Mouse (Mus musculus): ENCODE data around the gene Rasd1. TPM values are rescaled to one million over a fixed set of nuclear protein-coding genes. Genes with fewer than 3 reads are reported as not detected.

Rasd1 gene
- polyA plus RNA-seq, 1 experiment: 0.53 TPM

DNA sequence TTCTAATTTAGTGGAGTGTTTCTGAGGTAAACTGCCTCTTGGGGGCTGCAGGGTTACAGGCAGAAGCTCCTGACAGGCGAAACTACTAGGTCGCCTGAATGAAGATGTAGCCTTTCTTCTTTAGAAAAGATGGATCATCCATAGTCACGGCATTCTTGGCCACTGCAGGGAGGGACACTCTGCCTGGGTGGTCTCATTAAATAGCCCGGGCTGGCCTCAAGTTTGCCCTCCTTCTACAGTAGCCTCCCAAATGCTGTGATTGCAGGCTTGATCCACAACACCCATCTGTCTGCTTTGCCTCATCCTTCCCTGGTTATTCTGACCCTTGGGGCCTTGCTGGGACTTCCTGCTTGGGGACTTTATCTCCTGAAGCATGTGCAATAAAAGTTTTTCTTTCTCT, 34.7 kb downstream of the Rasd1 start:
- no peaks in the 10 kb centered on the region for H3K36me3 ChIP-seq (ENCODE audit: control insufficient read depth, insufficient read depth, low read length)
- 66% methylated on average over 4 of the region's 4 CpGs for whole genome bisulfite sequencing
- TF ChIP-seq POLR2A (IDR thresholded peaks at IDR 0.05; ENCODE audit: low read depth, low read length) (no peak), CTCF (IDR thresholded peaks at IDR 0.05; ENCODE audit: extremely low read depth, insufficient read length, insufficient replicate concordance, low read depth, low read length) (no peak)
- H3K4me3 ChIP-seq (ENCODE audit: low read depth, low read length): no peak overlapping the region
- H3K4me1 ChIP-seq (ENCODE audit: control insufficient read depth, insufficient read depth, insufficient read length, low read length): peaks cover 31% of the 10 kb centered on the region; the same call in 1 of the 2 replicates
- H3K27ac ChIP-seq (ENCODE audit: insufficient read depth, low read depth, low read length): no peak overlapping the region
- H3K27me3 ChIP-seq (ENCODE audit: control insufficient read depth, insufficient read depth, low read length): no peaks in the 10 kb centered on the region

DNA sequence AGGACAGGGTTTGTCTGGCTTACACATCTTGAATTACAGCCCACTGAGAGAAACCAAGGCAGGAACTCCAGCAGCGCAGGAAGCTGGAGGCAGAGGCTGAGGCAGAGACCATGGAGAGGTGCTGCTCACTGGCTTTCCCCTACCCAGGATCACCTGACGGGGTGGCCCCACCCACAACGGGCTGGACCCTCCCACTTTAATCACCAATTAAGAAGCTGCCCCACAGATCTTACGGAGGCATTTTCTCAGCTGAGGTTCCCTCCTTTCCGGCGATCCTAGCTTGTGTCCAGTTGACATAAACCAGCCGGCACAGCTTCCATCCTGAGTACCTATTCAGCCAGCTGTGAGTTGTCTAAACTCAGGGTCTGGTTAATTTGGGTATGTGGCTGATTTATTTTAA, 43.5 kb downstream of the Rasd1 start:
- Histone ChIP-seq H3K27ac (ENCODE audit: insufficient read depth, low read depth, low read length) (no peak overlapping the region), H3K27me3 (ENCODE audit: control insufficient read depth, insufficient read depth, low read length) (no peaks in the 10 kb centered on the region), H3K4me3 (ENCODE audit: low read depth, low read length) (peak overlapping the region; percentile 25), H3K36me3 (ENCODE audit: control insufficient read depth, insufficient read depth, low read length) (no peaks in the 10 kb centered on the region), H3K4me1 (ENCODE audit: control insufficient read depth, insufficient read depth, insufficient read length, low read length) (no peaks in the 10 kb centered on the region)
- TF ChIP-seq CTCF (IDR thresholded peaks at IDR 0.05; ENCODE audit: extremely low read depth, insufficient read length, insufficient replicate concordance, low read depth, low read length) (no peak), POLR2A (IDR thresholded peaks at IDR 0.05; ENCODE audit: low read depth, low read length) (no peak)
- 36% methylated on average over 7 of the region's 7 CpGs for WGBS

DNA sequence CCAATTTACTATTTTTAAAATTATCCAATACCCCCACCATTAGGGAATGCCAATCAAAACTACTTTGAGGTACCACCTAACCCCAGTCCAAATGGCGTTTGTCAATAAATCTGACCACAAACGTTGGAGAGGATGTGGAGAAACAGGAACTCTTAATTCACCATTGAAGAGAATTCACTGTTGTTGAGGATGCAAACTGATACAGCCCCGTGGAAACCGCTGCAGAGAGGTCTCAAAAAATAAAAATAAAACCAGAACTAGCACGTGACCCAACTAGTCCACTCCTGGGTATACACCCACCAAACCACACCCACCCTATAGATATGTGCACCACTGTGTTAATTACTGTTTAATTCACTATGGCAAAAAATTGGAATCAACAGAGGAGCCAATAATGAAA, 44.4 kb downstream of the Rasd1 start:
- no peak overlapping the region for H3K4me3 ChIP-seq (ENCODE audit: low read depth, low read length)
- TF ChIP-seq CTCF (IDR thresholded peaks at IDR 0.05; ENCODE audit: extremely low read depth, insufficient read length, insufficient replicate concordance, low read depth, low read length) (no peak), POLR2A (IDR thresholded peaks at IDR 0.05; ENCODE audit: low read depth, low read length) (no peak)
- WGBS: 57% methylated on average over 5 of the region's 5 CpGs

DNA sequence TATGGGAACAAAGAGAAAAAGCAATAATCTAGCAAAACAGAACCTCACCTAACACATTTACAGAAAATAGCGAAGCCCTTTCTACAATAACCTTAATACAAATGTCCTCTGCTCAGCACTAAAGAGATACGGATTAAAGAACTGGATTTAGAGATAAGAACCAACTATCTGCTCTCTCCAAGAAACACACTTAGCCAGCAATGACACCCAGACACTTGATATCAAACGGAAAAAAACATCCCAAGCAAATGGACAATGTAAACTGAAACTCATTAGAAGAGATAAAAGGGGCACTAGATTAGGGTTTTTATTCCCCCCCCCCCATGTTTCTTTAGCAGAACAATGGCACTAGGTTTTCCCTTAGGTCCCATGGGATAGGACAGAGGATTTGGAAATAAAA, 45.3 kb downstream of the Rasd1 start:
- no peak for TF ChIP-seq POLR2A (IDR thresholded peaks at IDR 0.05; ENCODE audit: low read depth, low read length)
- no peaks in the 10 kb centered on the region for H3K27me3 ChIP-seq (ENCODE audit: control insufficient read depth, insufficient read depth, low read length)
- WGBS: 62% methylated on average over 3 of the region's 3 CpGs
- no peaks in the 10 kb centered on the region for H3K4me1 ChIP-seq (ENCODE audit: control insufficient read depth, insufficient read depth, insufficient read length, low read length)
- no peaks in the 10 kb centered on the region for H3K36me3 ChIP-seq (ENCODE audit: control insufficient read depth, insufficient read depth, low read length)
- no peak overlapping the region for H3K27ac ChIP-seq (ENCODE audit: insufficient read depth, low read depth, low read length)
- no peak overlapping the region for H3K4me3 ChIP-seq (ENCODE audit: low read depth, low read length)

More for the DNA sequence above, 44.4 kb downstream of the Rasd1 start:
- Histone ChIP-seq H3K36me3 (ENCODE audit: control insufficient read depth, insufficient read depth, low read length) (no peaks in the 10 kb centered on the region), H3K27ac (ENCODE audit: insufficient read depth, low read depth, low read length) (no peak overlapping the region), H3K4me1 (ENCODE audit: control insufficient read depth, insufficient read depth, insufficient read length, low read length) (no peaks in the 10 kb centered on the region), H3K27me3 (ENCODE audit: control insufficient read depth, insufficient read depth, low read length) (no peaks in the 10 kb centered on the region)

DNA sequence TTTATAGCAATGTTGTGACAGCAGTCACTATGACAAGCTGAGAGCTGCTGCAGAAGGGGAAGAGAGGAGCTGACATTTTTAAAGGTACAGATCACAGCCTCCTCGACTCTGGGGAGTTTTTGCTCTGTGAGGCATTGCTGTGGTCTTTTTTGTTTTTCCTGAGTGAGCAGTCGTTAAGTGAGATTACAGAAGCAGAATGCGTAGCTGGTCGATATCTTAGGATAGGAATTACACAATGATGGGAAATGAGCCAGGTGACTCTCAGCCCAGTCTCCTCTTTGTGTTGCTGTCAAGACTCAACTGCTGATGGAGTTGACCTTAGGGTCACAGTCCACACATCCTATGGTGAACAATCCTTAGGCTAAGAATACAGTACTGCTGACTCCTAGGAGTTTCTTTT, 46.7 kb downstream of the Rasd1 start:
- no peak for TF ChIP-seq POLR2A (IDR thresholded peaks at IDR 0.05; ENCODE audit: low read depth, low read length)
- no peak for TF ChIP-seq CTCF (IDR thresholded peaks at IDR 0.05; ENCODE audit: extremely low read depth, insufficient read length, insufficient replicate concordance, low read depth, low read length)
- Histone ChIP-seq H3K27me3 (ENCODE audit: control insufficient read depth, insufficient read depth, low read length) (no peaks in the 10 kb centered on the region), H3K4me1 (ENCODE audit: control insufficient read depth, insufficient read depth, insufficient read length, low read length) (no peaks in the 10 kb centered on the region), H3K36me3 (ENCODE audit: control insufficient read depth, insufficient read depth, low read length) (no peaks in the 10 kb centered on the region), H3K27ac (ENCODE audit: insufficient read depth, low read depth, low read length) (no peak overlapping the region), H3K4me3 (ENCODE audit: low read depth, low read length) (no peak overlapping the region)
- 5% methylated on average over 4 of the region's 4 CpGs for WGBS

DNA sequence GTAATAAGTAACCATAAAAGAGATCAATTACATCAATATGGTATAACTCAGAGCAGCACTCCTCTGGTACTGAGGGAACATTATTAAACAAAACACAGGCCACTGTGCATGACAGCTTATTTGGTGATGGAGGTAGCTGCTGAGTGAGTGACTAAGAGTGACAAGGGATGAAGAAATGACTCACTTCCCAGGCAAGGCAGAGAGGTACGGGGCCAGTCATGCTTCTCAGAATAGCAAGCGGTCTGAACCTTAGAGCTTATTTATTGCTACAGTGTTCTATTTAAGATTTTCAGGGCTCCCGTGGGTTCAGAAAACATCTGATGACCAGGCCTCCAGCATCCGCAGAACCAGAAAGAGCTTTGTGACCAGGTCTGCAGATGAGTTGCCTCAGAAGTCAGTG, 51.0 kb downstream of the Rasd1 start:
- Histone ChIP-seq H3K36me3 (ENCODE audit: control insufficient read depth, insufficient read depth, low read length) (no peaks in the 10 kb centered on the region), H3K4me3 (ENCODE audit: low read depth, low read length) (no peak overlapping the region), H3K27ac (ENCODE audit: insufficient read depth, low read depth, low read length) (no peak overlapping the region), H3K27me3 (ENCODE audit: control insufficient read depth, insufficient read depth, low read length) (no peaks in the 10 kb centered on the region), H3K4me1 (ENCODE audit: control insufficient read depth, insufficient read depth, insufficient read length, low read length) (peaks cover 4% of the 10 kb centered on the region; the same call in 1 of the 2 replicates)
- WGBS: 55% methylated on average over 4 of the region's 4 CpGs
- TF ChIP-seq POLR2A (IDR thresholded peaks at IDR 0.05; ENCODE audit: low read depth, low read length) (no peak), CTCF (IDR thresholded peaks at IDR 0.05; ENCODE audit: extremely low read depth, insufficient read length, insufficient replicate concordance, low read depth, low read length) (no peak)

Other genes with a start within 250 kb of the Rasd1 start
- gene Pld6, start 177.3 kb downstream of the Rasd1 start, polyA plus RNA-seq (2012; rRNA removed): 0.72 and 1.3 TPM in 2 replicates
- gene Flcn, start 154.9 kb downstream of the Rasd1 start, polyA plus RNA-seq (2012; rRNA removed): 9.9 and 23.8 TPM in 2 replicates
- 15.7 and 29.4 TPM in 2 replicates for gene Nt5m, start 125.5 kb downstream of the Rasd1 start, polyA plus RNA-seq (2012; rRNA removed)
- gene Cops3, start 125.1 kb downstream of the Rasd1 start, polyA plus RNA-seq (2012; rRNA removed): 6.0 and 9.5 TPM in 2 replicates
- gene Med9, start 16.7 kb downstream of the Rasd1 start, polyA plus RNA-seq (2012; rRNA removed): 13.5 and 19.7 TPM in 2 replicates
- gene Pemt, start 81.5 kb upstream of the Rasd1 start, polyA plus RNA-seq (2012; rRNA removed): 2.9 and 3.6 TPM in 2 replicates
- 17.6 and 24.3 TPM in 2 replicates for gene Rai1, start 140.1 kb upstream of the Rasd1 start, polyA plus RNA-seq (2012; rRNA removed)

All from small intestine, adult 2 months (tissue).